Mouse (Mus musculus) thymus, postnatal 36 days (tissue): Measurements from ENCODE around the gene Gm42742.
A peak's percentile ranks its signal among the peaks of the same experiment; 100 is the strongest.

Experiments used
- DNase-seq, 2 experiments: peaks; one replicate each; pipeline ENCODE4 v3.0.0; 2022; ENCODE audit warnings: mixed read lengths in 2 of 2

The Gm42742 gene

GRCm38 (mm10) chr7:127020031-127020430 lies 866 bp downstream of the Gm42742 start:
- no peak for DNase-seq

DNA sequence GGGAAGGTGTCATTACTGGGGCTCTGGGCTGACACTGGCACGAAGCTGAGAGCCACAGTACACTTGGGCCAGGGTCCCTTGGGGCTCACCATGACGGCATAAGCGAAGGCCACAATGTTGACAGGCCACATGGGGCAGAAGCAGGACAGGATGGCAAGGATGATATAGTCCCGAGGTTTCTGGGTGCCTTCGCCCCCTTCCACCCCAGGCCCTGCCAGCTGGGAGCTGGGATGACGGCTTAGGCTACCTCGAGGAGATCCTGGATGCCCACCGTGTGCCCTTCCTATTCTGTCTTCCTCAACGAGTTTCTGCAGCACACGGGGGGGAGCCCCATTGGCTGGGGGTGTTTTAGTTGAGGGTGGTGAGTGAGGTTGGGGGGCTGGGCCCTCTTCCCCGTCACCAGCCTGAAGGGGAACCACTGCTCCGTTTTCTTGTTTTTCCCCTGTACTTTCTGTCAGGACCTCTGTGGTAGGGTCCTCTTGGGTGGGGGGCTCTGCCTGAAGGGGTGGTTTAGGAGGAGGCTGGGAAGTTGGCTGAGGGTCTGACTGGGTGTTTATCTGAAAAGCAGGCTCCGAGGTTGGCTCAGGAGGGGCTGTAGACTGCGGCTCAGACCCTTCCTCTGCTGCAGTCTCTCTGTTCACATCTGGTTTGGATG lies 1.5 kb downstream of the Gm42742 start:
- no peak for DNase-seq

DNA sequence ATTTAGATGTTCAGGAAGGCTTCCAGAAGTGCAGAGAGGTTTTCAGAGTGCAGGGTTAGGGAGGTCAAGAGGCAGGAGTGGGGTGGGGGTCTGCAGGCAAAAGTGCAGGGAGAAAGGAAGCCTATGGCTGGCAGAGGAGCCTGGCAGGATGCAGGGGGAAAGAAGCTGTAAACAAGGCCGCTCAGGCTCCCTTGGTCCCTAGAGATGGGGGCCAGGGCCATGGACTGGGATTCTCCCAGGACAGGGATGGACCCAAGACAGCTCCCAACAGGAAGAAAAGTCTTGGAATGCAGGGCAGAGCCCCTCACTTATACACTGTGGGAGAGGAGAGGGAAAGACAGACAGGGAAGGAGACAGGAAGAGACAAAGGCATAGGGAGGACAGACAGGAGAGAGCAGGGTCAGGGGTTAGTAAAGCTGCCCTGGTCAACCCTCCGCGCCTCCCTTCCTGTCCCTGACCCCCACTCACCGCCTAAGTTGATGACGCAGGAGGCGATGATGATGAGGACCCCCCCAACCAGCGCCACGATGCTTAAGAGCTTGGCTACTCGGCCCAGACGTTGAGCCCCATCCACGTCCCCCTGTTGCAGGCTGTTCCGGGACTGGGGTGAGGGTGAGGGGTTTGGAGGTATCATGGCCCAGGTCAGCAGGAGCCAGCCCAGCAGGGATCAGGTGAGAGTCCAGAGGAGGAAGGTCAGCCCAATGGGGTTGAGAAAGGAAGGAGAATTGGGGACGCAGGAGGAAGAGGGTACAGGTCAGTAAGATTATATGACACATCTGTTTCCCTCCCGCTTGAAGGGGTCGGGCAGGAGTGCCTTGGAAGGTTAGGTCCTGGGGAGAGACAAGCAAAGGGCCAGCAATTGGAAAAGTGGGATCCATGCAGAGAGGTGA lies 2.2 kb downstream of the Gm42742 start:
- peak in 1 of 2 experiments; percentile 36 for DNase-seq

- DNase-seq = no peak
These were observed 2.9 kb downstream of the Gm42742 start for GRCm38 (mm10) chr7:127017950-127018345.

- DNase-seq = peak; percentile 95 to 97
These were observed 3.6 kb downstream of the Gm42742 start, which contains the start of gene Pagr1a for GRCm38 (mm10) chr7:127016971-127017949. Gene Pagr1a (minus strand): TSS chr7:127017352.

GRCm38 (mm10) chr7:127016486-127016938 lies 4.4 kb downstream of the Gm42742 start:
- DNase-seq = no peak

DNA sequence TGATC lies 4.6 kb downstream of the Gm42742 start, which contains the start of gene Pagr1b:
Pagr1b (minus strand) TSS at position 4 of the 5 bp plus-strand sequence.
- no peak for DNase-seq

- peak in 1 of 2 experiments; percentile 51 for DNase-seq
These were observed 4.8 kb downstream of the Gm42742 start for GRCm38 (mm10) chr7:127016081-127016480.

- no peak for DNase-seq
These were observed 5.9 kb downstream of the Gm42742 start for GRCm38 (mm10) chr7:127014993-127015392.

DNA sequence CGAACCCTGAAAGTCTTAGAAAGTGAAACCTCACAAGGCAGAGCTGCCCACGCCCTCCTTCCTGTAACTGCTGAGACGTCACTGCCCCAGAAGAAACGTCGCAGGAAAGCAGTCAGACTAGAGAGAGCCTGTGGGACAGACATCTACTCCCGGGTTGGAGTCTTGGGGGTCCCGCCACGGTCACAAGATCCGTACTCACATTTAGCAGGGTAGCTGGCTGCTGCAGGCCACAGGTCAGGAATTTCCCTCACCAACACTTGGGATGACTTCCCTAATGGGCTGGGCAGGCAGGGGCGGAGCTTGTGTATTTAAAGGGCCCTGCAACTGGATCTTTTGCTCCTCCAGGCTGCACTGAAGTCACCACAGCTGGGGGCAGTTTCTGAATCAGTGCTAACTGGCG lies 6.6 kb downstream of the Gm42742 start, which contains the start of gene Mvp:
Mvp (minus strand) TSS at position 302 of the 400 bp plus-strand sequence.
- DNase-seq = peak; percentile 64 to 65

DNA sequence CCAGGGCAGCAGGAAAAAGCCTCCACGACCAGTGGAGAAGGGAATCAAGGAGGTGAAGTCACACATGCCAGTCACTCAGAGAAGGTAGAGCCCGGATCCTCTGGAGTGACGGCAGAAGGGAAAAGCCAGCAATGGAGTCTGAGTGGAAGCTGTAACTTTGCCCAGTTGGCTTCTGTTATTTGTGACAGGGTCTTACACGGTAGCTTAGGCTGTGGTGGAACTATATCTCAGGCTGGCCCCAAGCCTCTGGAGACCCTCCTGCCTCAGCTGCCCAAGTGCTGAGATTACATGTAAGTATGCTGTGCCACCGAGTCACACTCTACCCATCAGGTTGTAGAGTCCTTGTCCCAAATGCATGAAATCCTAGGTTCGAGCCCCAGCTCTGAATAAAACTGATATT lies 7.5 kb downstream of the Gm42742 start:
- DNase-seq = no peak

DNA sequence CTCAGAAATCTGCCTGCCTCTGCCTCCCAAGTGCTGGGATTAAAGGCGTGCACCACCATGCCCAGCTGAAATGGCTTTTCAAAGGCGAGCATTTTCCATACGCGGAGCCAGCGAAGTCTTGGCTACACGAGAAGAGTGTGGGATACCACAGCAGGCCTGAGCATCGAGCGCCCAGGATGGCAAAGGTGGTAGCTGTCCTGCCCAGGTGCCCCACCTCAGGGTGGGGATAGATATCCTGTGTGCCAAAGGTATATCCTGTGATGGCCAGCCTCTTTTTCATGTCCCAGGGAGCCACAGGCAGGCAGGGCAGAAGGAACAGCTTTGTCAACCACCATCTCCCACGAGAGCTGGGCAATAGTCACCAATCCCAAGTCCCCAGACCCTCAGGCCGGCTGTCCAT lies 8.1 kb downstream of the Gm42742 start:
- no peak for DNase-seq

DNA sequence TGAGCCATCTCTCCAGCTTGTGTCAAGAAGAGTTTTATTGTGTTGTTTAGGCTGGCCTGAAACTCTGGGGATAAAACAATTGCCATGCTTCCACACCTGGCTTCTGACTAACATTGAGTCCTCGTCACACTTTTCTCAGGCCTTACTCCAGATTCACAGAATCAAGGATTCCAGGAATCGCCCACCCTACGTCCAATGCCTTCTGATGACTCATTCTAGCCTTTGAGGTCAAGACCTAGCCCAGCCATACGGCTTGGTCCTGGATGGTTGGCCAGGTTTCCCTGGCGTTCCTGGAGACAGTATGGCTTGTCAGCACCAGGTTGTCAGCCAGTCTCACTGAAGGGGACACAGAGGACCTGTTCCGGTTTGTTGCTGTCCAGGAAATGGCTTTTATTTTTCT lies 8.5 kb downstream of the Gm42742 start:
- DNase-seq = no peak

DNA sequence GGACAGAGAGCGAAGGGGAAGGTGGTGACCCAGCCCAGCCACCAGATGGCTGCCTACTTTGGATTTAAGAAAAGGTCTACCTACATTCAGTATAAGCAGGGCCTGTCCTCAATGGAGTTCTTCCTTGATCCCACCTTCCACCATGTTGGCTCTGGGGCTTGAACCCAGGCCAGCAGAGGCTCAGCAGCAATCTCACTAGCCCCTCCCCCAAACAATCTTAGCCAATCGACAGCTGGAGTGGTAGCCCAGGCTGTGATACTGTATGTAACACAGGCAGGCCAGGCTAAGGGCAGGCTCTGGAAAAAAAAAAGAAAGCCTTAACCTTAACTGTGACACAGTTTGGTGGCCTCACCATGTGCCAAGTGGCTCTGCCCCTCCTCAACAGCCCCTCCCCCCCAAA lies 9.2 kb downstream of the Gm42742 start:
- DNase-seq = no peak

- DNase-seq = no peak
These were observed 9.8 kb downstream of the Gm42742 start for GRCm38 (mm10) chr7:127011051-127011450.

GRCm38 (mm10) chr7:127009307-127010085 lies 11.4 kb downstream of the Gm42742 start:
- no peak for DNase-seq

DNA sequence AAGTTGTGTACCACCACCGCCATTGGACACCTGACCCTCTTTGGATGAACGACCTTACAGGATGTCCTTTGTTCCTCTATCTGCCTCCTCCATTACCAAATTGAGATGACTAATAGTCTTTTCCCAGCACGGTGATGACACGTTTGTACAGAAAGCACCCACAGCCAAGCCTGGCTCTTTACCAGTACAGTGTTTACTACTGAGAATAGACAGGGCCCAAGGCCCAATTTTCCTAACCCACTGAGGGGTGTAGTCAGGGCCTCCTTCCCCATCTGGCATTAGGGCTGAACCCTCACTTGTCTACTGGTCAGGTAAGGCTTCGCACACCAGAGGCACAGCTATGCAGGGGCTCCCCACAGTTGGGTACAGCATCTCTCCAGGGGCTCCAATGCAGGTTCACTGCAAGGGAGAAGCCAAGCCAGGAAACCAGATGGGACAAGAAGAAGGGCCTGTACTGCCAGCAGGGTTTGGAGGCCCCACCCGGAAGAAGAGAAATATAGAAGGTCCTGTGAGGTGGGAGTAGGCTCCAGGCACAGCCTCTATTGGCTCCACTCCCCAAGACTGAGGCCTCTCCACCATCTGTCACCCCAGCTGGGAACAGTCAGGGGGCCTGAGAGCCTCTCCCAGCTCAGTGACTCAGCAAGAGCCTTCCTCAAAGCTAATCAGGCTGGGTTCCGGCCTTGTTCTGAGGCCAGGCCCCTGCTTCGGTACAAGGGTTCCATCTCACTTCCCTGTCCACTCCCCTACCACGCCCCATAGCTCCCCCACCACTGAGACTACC lies 12.5 kb downstream of the Gm42742 start:
- DNase-seq = no peak

GRCm38 (mm10) chr7:127007313-127008024 lies 13.4 kb downstream of the Gm42742 start:
- no peak for DNase-seq

GRCm38 (mm10) chr7:127004122-127004875 lies 16.6 kb downstream of the Gm42742 start:
- DNase-seq = no peak

- no peak for DNase-seq
These were observed 17.3 kb downstream of the Gm42742 start for GRCm38 (mm10) chr7:127003620-127004019.
